In the genomic region with DNA sequence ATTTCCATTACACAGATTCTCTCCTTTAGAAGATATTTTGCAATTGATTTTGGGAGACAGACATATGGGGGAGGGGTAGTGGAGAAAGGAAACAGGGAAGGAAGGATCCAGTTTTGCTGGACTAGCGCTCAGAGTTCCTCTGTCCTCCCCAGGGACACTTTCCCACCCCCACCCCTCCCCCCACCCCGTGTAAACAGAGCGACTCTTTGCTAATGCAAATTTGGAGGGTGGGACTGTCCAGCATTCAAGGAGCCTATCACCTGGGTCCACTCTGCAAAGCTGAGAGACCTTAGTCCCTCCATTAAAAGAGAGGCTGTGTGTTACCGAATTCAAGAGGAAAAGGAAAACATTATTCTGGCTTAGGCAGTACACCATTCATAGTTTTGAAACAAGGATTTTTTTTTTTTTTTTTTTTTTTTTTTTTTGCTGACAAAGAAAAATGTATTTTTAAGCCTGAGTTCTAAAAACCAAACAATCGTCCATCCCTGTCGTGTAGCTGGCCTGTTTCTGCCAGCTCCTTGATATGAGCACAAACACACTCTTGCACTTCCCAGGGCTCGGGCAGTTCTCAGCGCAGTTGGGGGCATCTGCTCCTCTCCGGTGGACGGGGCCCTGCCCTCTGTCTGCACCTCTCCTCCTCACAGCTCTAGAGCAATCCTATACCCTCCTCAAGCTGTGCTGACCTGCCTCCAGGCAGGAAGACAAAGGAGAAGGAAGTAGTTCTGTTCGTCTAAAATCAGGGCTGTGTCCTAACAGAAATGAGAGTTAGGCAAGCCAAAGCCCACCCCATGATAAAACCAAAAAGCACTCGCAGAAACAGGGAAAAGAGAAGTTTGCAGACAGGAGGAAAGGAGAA, we compare ENCODE assay signal across 8 mouse cellular contexts.
DNase-seq lines count a peak whose midpoint lies in the region; ATAC-seq lines count a peak whose summit lies in the region.

No protein-coding gene starts in this region.

- peak; percentile 16 for DNase-seq in gastrocnemius, adult 18-20 months (ENCODE audit: low spot score)
- DNase-seq in gastrocnemius, adult 8-10 months (ENCODE audit: low spot score in 2 of 2): no peak
- peak; percentile 31 for DNase-seq in embryonic facial prominence, embryonic 11.5 days (ENCODE audit: low spot score)
- peak; percentile 47 for DNase-seq in hindbrain, embryonic 11.5 days (ENCODE audit: low spot score)
- no peak for DNase-seq in thymus, postnatal 4 days
- DNase-seq in thymus, postnatal 14 days: no peak
- no peak for DNase-seq in MN1 (ENCODE audit: low spot score)

- peak overlapping the region; percentile 28 for H3K4me2 ChIP-seq in embryonic facial prominence, embryonic 11.5 days (ENCODE audit: low read depth, low read length)
- H3K4me2 ChIP-seq in hindbrain, embryonic 11.5 days (replicated peaks; ENCODE audit: low read depth, low read length): peak overlapping the region; percentile 30

- 3% methylated on average over 12 of the region's 12 CpGs for WGBS in embryonic facial prominence, embryonic 11.5 days
- WGBS in hindbrain, embryonic 11.5 days: 2% methylated on average over 12 of the region's 12 CpGs
- 8% methylated on average over 11 of the region's 12 CpGs for WGBS in macrophage (ENCODE audit: missing documents)

- no peaks in the 10 kb centered on the region for H3K9me3 ChIP-seq in embryonic facial prominence, embryonic 11.5 days (replicated peaks; ENCODE audit: control insufficient read depth, low read length)
- no peaks in the 10 kb centered on the region for H3K9me3 ChIP-seq in hindbrain, embryonic 11.5 days (ENCODE audit: control insufficient read depth, low read length)

- H3K27ac ChIP-seq in embryonic facial prominence, embryonic 11.5 days (replicated peaks; ENCODE audit: low read depth, low read length): 0 out of 2 replicates have a peak overlapping the region, but pooled peaks have one; percentile 32
- H3K27ac ChIP-seq in hindbrain, embryonic 11.5 days (ENCODE audit: low read depth, low read length): no peak overlapping the region
- H3K27ac ChIP-seq in macrophage: peak overlapping the region; percentile 81

- no peaks in the 10 kb centered on the region for H3K27me3 ChIP-seq in embryonic facial prominence, embryonic 11.5 days (ENCODE audit: control insufficient read depth, insufficient read depth, low read length)
- H3K27me3 ChIP-seq in hindbrain, embryonic 11.5 days (ENCODE audit: control insufficient read depth, insufficient read depth, low read length): no peaks in the 10 kb centered on the region

- no peaks in the 10 kb centered on the region; the same call in 1 of the 2 replicates for H3K4me1 ChIP-seq in embryonic facial prominence, embryonic 11.5 days (ENCODE audit: control insufficient read depth, insufficient read depth, low read length)
- H3K4me1 ChIP-seq in hindbrain, embryonic 11.5 days (replicated peaks; ENCODE audit: control insufficient read depth, insufficient read depth, low read length): peaks cover 5% of the 10 kb centered on the region

- H3K9ac ChIP-seq in embryonic facial prominence, embryonic 11.5 days (replicated peaks; ENCODE audit: low read length): peak overlapping the region; percentile 55; the same call in 1 of the 2 replicates
- H3K9ac ChIP-seq in hindbrain, embryonic 11.5 days (ENCODE audit: low read depth, low read length): no peak overlapping the region; the same call in 1 of the 2 replicates

- peak; percentile 78 for ATAC-seq in embryonic facial prominence, embryonic 11.5 days (replicated peaks; ENCODE audit: insufficient number of reproducible peaks, low FRiP score, low TSS enrichment, low read depth)
- peak; percentile 75 for ATAC-seq in hindbrain, embryonic 11.5 days (ENCODE audit: low FRiP score)

- H3K79me2 ChIP-seq in macrophage (ENCODE audit: inconsistent target): no peaks in the 10 kb centered on the region; the same call in 1 of the 2 replicates

- H3K36me3 ChIP-seq in embryonic facial prominence, embryonic 11.5 days (replicated peaks; ENCODE audit: control insufficient read depth, insufficient read depth, low read depth, low read length): no peaks in the 10 kb centered on the region
- H3K36me3 ChIP-seq in hindbrain, embryonic 11.5 days (ENCODE audit: control insufficient read depth, insufficient read depth, low read length): no peaks in the 10 kb centered on the region
- no peaks in the 10 kb centered on the region for H3K36me3 ChIP-seq in macrophage (ENCODE audit: inconsistent target)

- H3K4me3 ChIP-seq in embryonic facial prominence, embryonic 11.5 days (ENCODE audit: low read depth, low read length): no peak overlapping the region
- H3K4me3 ChIP-seq in hindbrain, embryonic 11.5 days (ENCODE audit: low read depth, low read length): no peak overlapping the region
- peak overlapping the region; percentile 9; the same call in 1 of the 2 replicates for H3K4me3 ChIP-seq in macrophage (ENCODE audit: inconsistent target)

Comparison
In these comparisons a context has a peak if more than half of its experiments do, and no peak if none do; other contexts are left out.
1. DNase-seq: peak in gastrocnemius, adult 18-20 months (single experiment), embryonic facial prominence, embryonic 11.5 days (single experiment) and hindbrain, embryonic 11.5 days (single experiment); none in gastrocnemius, adult 8-10 months (0 of 2), thymus, postnatal 4 days (single experiment), thymus, postnatal 14 days (single experiment) and MN1 (single experiment).